Mouse (Mus musculus) kidney, postnatal 36 days (tissue): ENCODE data around the gene Aldh2.
A peak's percentile ranks its signal among the peaks of the same experiment; 100 is the strongest.
"Not testable (repeated sequence)": the region's sequence is repeated elsewhere in the genome, so short reads cannot be mapped to it uniquely, and the experiment has no call there.

Experiments
- DNase-seq, 2 experiments: peaks; one replicate each; pipeline ENCODE4 v3.0.0; 2021 to 2022; ENCODE audit warnings: mixed read lengths in 2 of 2

Aldh2 gene

GRCm38 (mm10) chr5:121546530-121546895 lies 47.1 kb downstream of the Aldh2 start:
- peak; percentile 72 to 83 for DNase-seq

GRCm38 (mm10) chr5:121545793-121546529 lies 47.7 kb downstream of the Aldh2 start, which contains the start of gene Mapkapk5:
TSS of gene Mapkapk5 (minus strand) at chr5:121545905.
- DNase-seq, result peak; percentile 96 to 98

GRCm38 (mm10) chr5:121544910-121545792 lies 48.5 kb downstream of the Aldh2 start, which contains the start of the genes Adam1a and Gm42878:
TSS of gene Adam1a (minus strand) at chr5:121545482.
TSS of gene Gm42878 (minus strand) at chr5:121545482.
- no peak for DNase-seq

GRCm38 (mm10) chr5:121543370-121543769 lies 50.3 kb downstream of the Aldh2 start:
- no peak for DNase-seq

- DNase-seq, result no peak
Observed at GRCm38 (mm10) chr5:121541235-121541634, 52.4 kb downstream of the Aldh2 start.

GRCm38 (mm10) chr5:121540066-121540465 lies 53.6 kb downstream of the Aldh2 start:
- DNase-seq, result no peak

- no peak for DNase-seq
Observed at GRCm38 (mm10) chr5:121537588-121537987, 56.0 kb downstream of the Aldh2 start.

- DNase-seq, result no peak
Observed at GRCm38 (mm10) chr5:121536921-121537555, 56.6 kb downstream of the Aldh2 start.

- DNase-seq, result no peak
Observed at GRCm38 (mm10) chr5:121535116-121535515, 58.5 kb downstream of the Aldh2 start.

- peak in 1 of 2 experiments; percentile 56 for DNase-seq
Observed at GRCm38 (mm10) chr5:121534521-121534920, 59.1 kb downstream of the Aldh2 start.

- no peak for DNase-seq
Observed at GRCm38 (mm10) chr5:121526961-121527360, 66.7 kb downstream of the Aldh2 start.

- DNase-seq, result no peak
Observed at GRCm38 (mm10) chr5:121526526-121526925, 67.1 kb downstream of the Aldh2 start.

- no peak for DNase-seq
Observed at GRCm38 (mm10) chr5:121525774-121526450, 67.7 kb downstream of the Aldh2 start.

- DNase-seq, result not testable (repeated sequence)
Observed at GRCm38 (mm10) chr5:121519758-121520157, 73.9 kb downstream of the Aldh2 start.

GRCm38 (mm10) chr5:121518983-121519382 lies 74.6 kb downstream of the Aldh2 start:
- DNase-seq, result no peak
